Mouse (Mus musculus) G1E (cell line): ENCODE measurements around the gene Soga3.

Experiments used
- CTCF ChIP-seq: IDR thresholded peaks from 2 replicates; pipeline ENCODE4 v1.5.1; 2012; ENCODE audit warnings: low read depth, low read length, inconsistent platforms, mixed read lengths
- GATA1 ChIP-seq: IDR thresholded peaks from 2 replicates; pipeline ENCODE4 v1.6.1; 2012; ENCODE audit warnings: borderline replicate concordance, low read length, inconsistent platforms, mixed read lengths
- GATA2 ChIP-seq: IDR thresholded peaks from 2 replicates; pipeline ENCODE4 v1.6.1; 2012; ENCODE audit warnings: low read depth, low read length, inconsistent platforms, borderline replicate concordance
- TAL1 ChIP-seq: conservative IDR thresholded peaks from 2 replicates; pipeline ENCODE4 v1.6.1; 2012; ENCODE audit warnings: low read depth, low read length, inconsistent platforms, mixed read lengths

DNA sequence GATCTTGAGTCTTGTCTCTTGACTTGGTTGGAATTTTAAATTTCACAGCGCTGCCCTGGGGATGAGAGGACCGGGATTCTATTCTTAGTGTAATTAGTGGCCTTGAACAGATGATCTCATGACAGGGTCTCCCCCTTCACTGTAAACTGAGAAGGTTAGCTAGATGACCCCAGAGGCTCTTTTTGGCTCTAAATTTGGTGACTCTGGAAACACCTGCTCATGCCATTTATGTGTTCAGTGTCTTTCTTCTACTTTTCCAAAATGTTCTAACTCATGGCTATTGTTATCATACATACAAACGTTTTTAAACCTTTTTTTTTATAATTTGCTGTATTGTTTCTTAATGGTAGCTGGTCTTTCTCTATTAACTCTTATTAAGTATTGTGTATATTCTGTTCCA lies 65.1 kb downstream of the Soga3 start:
- no peak for TF ChIP-seq CTCF
- TF ChIP-seq GATA1, result no peak
- TF ChIP-seq GATA2, result no peak
- TF ChIP-seq TAL1, result no peak
